Mouse (Mus musculus): ENCODE data around the gene Spata18.

DNA sequence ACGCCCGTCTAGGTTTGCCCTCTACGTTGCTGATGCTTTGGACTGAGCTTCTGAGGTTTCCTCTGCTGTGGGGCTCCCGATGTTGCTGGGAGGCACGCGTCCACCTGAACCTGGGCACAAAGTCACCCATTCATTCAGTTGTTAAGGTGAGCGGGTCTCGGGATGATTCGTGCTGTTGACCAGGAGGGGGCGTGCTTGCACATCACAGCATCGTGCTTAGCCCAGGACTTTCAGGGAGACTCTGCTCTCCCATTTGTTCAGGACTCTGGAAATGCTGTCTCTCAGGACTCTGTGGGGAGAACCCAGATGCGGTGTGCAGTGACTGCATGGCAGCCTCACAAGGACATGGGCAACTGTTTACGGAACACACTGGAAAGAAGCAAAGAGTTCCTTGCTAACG lies 53.1 kb downstream of the Spata18 start:
- TF ChIP-seq CTCF (IDR thresholded peaks at IDR 0.05): peak; percentile 62
- no peak for TF ChIP-seq EP300 (IDR thresholded peaks at IDR 0.05)
